Mouse (Mus musculus): ENCODE data around the gene Gsta4. TPM values are rescaled to one million over a fixed set of nuclear protein-coding genes. Genes with fewer than 3 reads are reported as not detected.

Gsta4 gene
- polyA plus RNA-seq (2014; fragmentation: Illumina TruSeq; extraction: RNeasy Lipid Tissue Mini Kit (QIAGEN cat#74804); ENCODE audit: low read depth, low replicate concordance), result 42.4 TPM

DNA sequence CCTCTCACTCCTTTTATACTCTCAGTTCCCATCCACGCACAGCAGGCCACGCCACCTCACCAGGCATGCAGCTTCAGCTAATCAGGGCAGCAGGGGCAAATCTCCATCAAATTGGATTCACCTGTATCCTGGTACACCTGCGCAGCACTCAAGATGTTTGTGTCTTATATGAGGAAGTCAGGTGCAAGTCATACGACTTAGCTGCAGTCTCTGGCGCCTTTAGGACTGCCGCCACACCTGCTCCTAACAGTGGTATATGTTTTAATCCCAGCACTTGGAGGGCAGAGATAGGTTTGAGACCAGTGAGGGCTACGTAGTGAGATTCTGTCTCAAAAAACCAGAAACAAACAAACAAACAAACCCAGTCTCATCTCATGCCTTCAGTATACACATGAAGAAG lies at the start of gene Gsta4:
TSS of gene Gsta4 (plus strand) at position 301 of the 400 bp plus-strand sequence.

GRCm38 (mm10) chr9:78230461-78230860 lies 47.9 kb downstream of the Gsta4 start, which contains the start of gene Gsta1:
Gene Gsta1, plus strand, starts transcription at chr9:78230656.

GRCm38 (mm10) chr9:78256914-78257313 lies 74.3 kb downstream of the Gsta4 start, which contains the start of gene Gm3776:
Gene Gm3776, plus strand, starts transcription at chr9:78257129.

Other genes with a start within 250 kb of the Gsta4 start
- not detected for gene Gcm1, start 130.8 kb upstream of the Gsta4 start, polyA plus RNA-seq (2014; fragmentation: Illumina TruSeq; extraction: RNeasy Lipid Tissue Mini Kit (QIAGEN cat#74804); ENCODE audit: low read depth, low replicate concordance)
- 27.8 TPM for gene Fbxo9, start 73.7 kb upstream of the Gsta4 start, polyA plus RNA-seq (2014; fragmentation: Illumina TruSeq; extraction: RNeasy Lipid Tissue Mini Kit (QIAGEN cat#74804); ENCODE audit: low read depth, low replicate concordance)
- 19.0 TPM for gene Ick, start 73.6 kb upstream of the Gsta4 start, polyA plus RNA-seq (2014; fragmentation: Illumina TruSeq; extraction: RNeasy Lipid Tissue Mini Kit (QIAGEN cat#74804); ENCODE audit: low read depth, low replicate concordance)
- 1.8 TPM for gene Gsta1, start 47.9 kb downstream of the Gsta4 start, polyA plus RNA-seq (2014; fragmentation: Illumina TruSeq; extraction: RNeasy Lipid Tissue Mini Kit (QIAGEN cat#74804); ENCODE audit: low read depth, low replicate concordance)
- not detected for gene Gm3776, start 74.4 kb downstream of the Gsta4 start, polyA plus RNA-seq (2014; fragmentation: Illumina TruSeq; extraction: RNeasy Lipid Tissue Mini Kit (QIAGEN cat#74804); ENCODE audit: low read depth, low replicate concordance)
- not detected for gene Gm10639, start 107.1 kb downstream of the Gsta4 start, polyA plus RNA-seq (2014; fragmentation: Illumina TruSeq; extraction: RNeasy Lipid Tissue Mini Kit (QIAGEN cat#74804); ENCODE audit: low read depth, low replicate concordance)
- gene Omt2a, start 132.0 kb downstream of the Gsta4 start, polyA plus RNA-seq (2014; fragmentation: Illumina TruSeq; extraction: RNeasy Lipid Tissue Mini Kit (QIAGEN cat#74804); ENCODE audit: low read depth, low replicate concordance), result not detected
- gene Omt2b, start 144.8 kb downstream of the Gsta4 start, polyA plus RNA-seq (2014; fragmentation: Illumina TruSeq; extraction: RNeasy Lipid Tissue Mini Kit (QIAGEN cat#74804); ENCODE audit: low read depth, low replicate concordance), result not detected
- gene Gsta2, start 173.0 kb downstream of the Gsta4 start, polyA plus RNA-seq (2014; fragmentation: Illumina TruSeq; extraction: RNeasy Lipid Tissue Mini Kit (QIAGEN cat#74804); ENCODE audit: low read depth, low replicate concordance), result 43.6 TPM
- 0.83 TPM for gene Dppa5a, start 185.4 kb downstream of the Gsta4 start, polyA plus RNA-seq (2014; fragmentation: Illumina TruSeq; extraction: RNeasy Lipid Tissue Mini Kit (QIAGEN cat#74804); ENCODE audit: low read depth, low replicate concordance)
- gene Ooep, start 196.0 kb downstream of the Gsta4 start, polyA plus RNA-seq (2014; fragmentation: Illumina TruSeq; extraction: RNeasy Lipid Tissue Mini Kit (QIAGEN cat#74804); ENCODE audit: low read depth, low replicate concordance), result not detected
- gene Ddx43, start 213.0 kb downstream of the Gsta4 start, polyA plus RNA-seq (2014; fragmentation: Illumina TruSeq; extraction: RNeasy Lipid Tissue Mini Kit (QIAGEN cat#74804); ENCODE audit: low read depth, low replicate concordance), result 44.6 TPM